Comparison of ENCODE assay signal across 9 mouse cellular contexts in genomic region chr11:85766106-85766723, GRCm38 (mm10).
DNase-seq lines count a peak whose midpoint lies in the region; ATAC-seq lines count a peak whose summit lies in the region.
"Had no signal": no experiment of that assay in that cellular context is flagged by ENCODE, and none has a peak within 500 bp of the region (broad histone marks: within the 10 kb centered on the region; RNA-seq: fewer than 3 reads in every experiment).

No protein-coding gene starts in this region.

- H3K9me3 ChIP-seq in heart, embryonic 11.5 days (replicated peaks; ENCODE audit: control insufficient read depth, low read length), result no peaks in the 10 kb centered on the region
- no peaks in the 10 kb centered on the region for H3K9me3 ChIP-seq in heart, embryonic 10.5 days

- peaks cover 9% of the 10 kb centered on the region; the same call in 1 of the 2 replicates for H3K4me1 ChIP-seq in heart, embryonic 11.5 days (ENCODE audit: control insufficient read depth, insufficient read depth, low read length)
- peaks cover 21% of the 10 kb centered on the region for H3K4me1 ChIP-seq in heart, embryonic 10.5 days

- WGBS in heart, embryonic 11.5 days (ENCODE audit: insufficient replicate concordance), result 29% methylated on average over 7 of the region's 7 CpGs
- 24% methylated on average over 7 of the region's 7 CpGs for WGBS in heart, embryonic 10.5 days

- no peak overlapping the region for H3K4me3 ChIP-seq in heart, embryonic 11.5 days (ENCODE audit: low read depth, low read length)
- H3K4me3 ChIP-seq in heart, embryonic 10.5 days, result no peak overlapping the region

- peak; percentile 53 to 65 for DNase-seq in heart, adult 18-20 months
- DNase-seq in brain, adult 2 months (ENCODE audit: low read depth, low spot score), result peak; percentile 21
- DNase-seq in heart, embryonic 10.5 days (ENCODE audit: low spot score), result no peak
- DNase-seq in lung, postnatal 10 days, result peak; percentile 83
- DNase-seq in cerebellum, adult 9-11 months, result no peak
- no peak for DNase-seq in cerebellum, adult 11 months
- DNase-seq in spleen, adult 18-20 months, result no peak

- no peak overlapping the region; the same call in 1 of the 2 replicates for H3K9ac ChIP-seq in heart, embryonic 11.5 days (ENCODE audit: low read depth, low read length)

- no peak overlapping the region for H3K4me2 ChIP-seq in heart, embryonic 11.5 days

- no peak for ATAC-seq in heart, embryonic 11.5 days (replicated peaks; ENCODE audit: insufficient number of reproducible peaks, low FRiP score, low TSS enrichment)

- H3K27ac ChIP-seq in heart, embryonic 11.5 days (ENCODE audit: low read depth, low read length), result no peak overlapping the region
- peak overlapping the region; percentile 63 for H3K27ac ChIP-seq in heart, embryonic 10.5 days

- H3K27me3 ChIP-seq in heart, embryonic 11.5 days (ENCODE audit: control insufficient read depth, insufficient read depth, low read length), result peaks cover 7% of the 10 kb centered on the region; the same call in 1 of the 2 replicates
- H3K27me3 ChIP-seq in heart, embryonic 10.5 days (ENCODE audit: insufficient read depth, poor library complexity, severe bottlenecking), result peaks cover 53% of the 10 kb centered on the region
- H3K27me3 ChIP-seq: CH12.LX had no signal

- no peaks in the 10 kb centered on the region for H3K36me3 ChIP-seq in heart, embryonic 11.5 days (ENCODE audit: control insufficient read depth, insufficient read depth, low read length)
- H3K36me3 ChIP-seq in heart, embryonic 10.5 days, result no peaks in the 10 kb centered on the region

Comparison
In these comparisons a context has a peak if more than half of its experiments do, and no peak if none do; other contexts are left out.
1. DNase-seq: peak in heart, adult 18-20 months (2 of 2), brain, adult 2 months (single experiment) and lung, postnatal 10 days (single experiment); none in heart, embryonic 10.5 days (single experiment), cerebellum, adult 9-11 months (single experiment), cerebellum, adult 11 months (single experiment) and spleen, adult 18-20 months (0 of 2).